Mouse (Mus musculus) granulocyte monocyte progenitor cell, adult 5-6 weeks (primary cell): ENCODE results near the gene Ncoa1. TPM values are rescaled to one million over a fixed set of nuclear protein-coding genes. Genes with fewer than 3 reads are reported as not detected.

Experiments
- total RNA-seq, 2 experiments: library from RNA; stranded (forward) in 1 of 2; stranded (reverse) in 1 of 2; fragments of 200-712, 200-1000 nt in 1 of 2; fragments of >200 nt in 1 of 2; fragmentation: Nextera tagmentation in 1 of 2; gene quantifications; 2 replicates each; pipeline ENCODE4 v1.2.3; 2014 to 2017

Ncoa1 gene
- total RNA-seq, 2 experiments from 2014 or later, result 15.6 to 16.9 TPM

Other genes with a start within 250 kb of the Ncoa1 start
- gene Ptrhd1, start 243.2 kb downstream of the Ncoa1 start, total RNA-seq (2014; fragmentation: Nextera tagmentation), result 7.1 and 7.3 TPM in 2 replicates
- 5.1 and 5.4 TPM in 2 replicates for gene Ptrhd1, start 243.2 kb downstream of the Ncoa1 start, total RNA-seq (2017)
- 19.7 and 25.9 TPM in 2 replicates for gene Cenpo, start 242.9 kb downstream of the Ncoa1 start, total RNA-seq (2014; fragmentation: Nextera tagmentation)
- 41.1 and 51.9 TPM in 2 replicates for gene Cenpo, start 242.9 kb downstream of the Ncoa1 start, total RNA-seq (2017)
- 61.0 and 119 TPM in 2 replicates for gene Itsn2, start 115.5 kb upstream of the Ncoa1 start, total RNA-seq (2014; fragmentation: Nextera tagmentation)
- gene Itsn2, start 115.5 kb upstream of the Ncoa1 start, total RNA-seq (2017), result 117 and 145 TPM in 2 replicates
- not detected in 2 replicates for gene Gm3625, start 115.7 kb upstream of the Ncoa1 start, total RNA-seq (2014; fragmentation: Nextera tagmentation)
- not detected in 2 replicates for gene Gm3625, start 115.7 kb upstream of the Ncoa1 start, total RNA-seq (2017)